Mouse (Mus musculus): ENCODE data around the gene Agap1. TPM values are rescaled to one million over a fixed set of nuclear protein-coding genes. Genes with fewer than 3 reads are reported as not detected.

Gene Agap1
- polyA plus RNA-seq, 1 experiment from 2014 or later: 17.9 TPM

DNA sequence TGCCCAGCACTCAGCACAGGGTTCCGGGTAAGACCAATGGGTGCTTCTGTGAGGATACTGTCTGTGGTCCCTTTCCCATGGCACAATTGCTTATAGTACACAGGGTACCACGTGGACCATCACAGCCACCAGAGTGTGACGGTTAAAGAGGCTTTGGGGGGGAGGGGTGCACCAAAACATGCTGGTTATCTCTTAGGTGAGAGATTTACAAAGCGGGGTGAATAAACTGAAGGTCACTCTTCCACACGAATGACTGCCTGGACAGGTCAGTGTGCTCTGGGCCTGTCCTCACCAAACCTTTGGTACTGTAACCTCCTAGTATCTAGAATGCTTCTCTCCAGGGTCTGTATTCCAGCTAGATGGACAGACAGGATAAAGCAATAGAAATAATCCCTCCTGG is 441.2 kb downstream of the Agap1 start:
- Histone ChIP-seq H3K9ac (ENCODE audit: low read length) (no peak overlapping the region), H3K9me3 (ENCODE audit: control insufficient read depth, low read length) (no peaks in the 10 kb centered on the region), H3K36me3 (ENCODE audit: control insufficient read depth, insufficient read depth, low read length) (peaks cover 10% of the 10 kb centered on the region), H3K4me2 (ENCODE audit: low read length) (no peak overlapping the region), H3K4me1 (replicated peaks; ENCODE audit: control insufficient read depth, insufficient read depth, low read length) (no peaks in the 10 kb centered on the region; the same call in 1 of the 2 replicates), H3K27me3 (replicated peaks; ENCODE audit: control insufficient read depth, insufficient read depth, low read length) (no peaks in the 10 kb centered on the region), H3K4me3 (ENCODE audit: low read depth, low read length) (no peak overlapping the region), H3K27ac (ENCODE audit: low read depth) (no peak overlapping the region)
- WGBS: 76% methylated on average over 5 of the region's 5 CpGs
- DNase-seq (ENCODE audit: low spot score): no peak
- no peak for ATAC-seq (replicated peaks; ENCODE audit: low FRiP score, low TSS enrichment, low read depth)

DNA sequence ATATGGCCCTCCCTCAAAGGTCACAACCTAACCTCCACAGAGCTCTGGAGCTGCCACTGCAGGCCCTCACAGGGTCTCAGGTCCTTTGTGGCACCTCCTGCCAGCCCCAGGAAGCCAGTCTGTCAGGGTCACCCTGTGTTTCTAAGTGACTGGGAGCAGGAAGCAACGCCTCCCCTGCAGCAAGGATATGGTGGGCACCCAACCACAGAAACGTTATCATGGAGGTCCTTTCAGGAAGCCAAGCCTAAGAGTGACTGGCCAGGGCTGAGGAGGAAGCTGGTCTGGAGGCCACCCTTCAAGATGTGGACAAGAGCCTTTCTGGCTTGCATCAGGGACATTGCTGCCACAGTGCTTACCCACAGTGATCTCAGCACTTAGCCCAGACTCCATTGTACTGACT is 444.4 kb downstream of the Agap1 start:
- Histone ChIP-seq H3K36me3 (ENCODE audit: control insufficient read depth, insufficient read depth, low read length) (peaks cover 2% of the 10 kb centered on the region; the same call in 1 of the 2 replicates), H3K27ac (ENCODE audit: low read depth) (no peak overlapping the region)
- WGBS: 74% methylated on average over 2 of the region's 2 CpGs

DNA sequence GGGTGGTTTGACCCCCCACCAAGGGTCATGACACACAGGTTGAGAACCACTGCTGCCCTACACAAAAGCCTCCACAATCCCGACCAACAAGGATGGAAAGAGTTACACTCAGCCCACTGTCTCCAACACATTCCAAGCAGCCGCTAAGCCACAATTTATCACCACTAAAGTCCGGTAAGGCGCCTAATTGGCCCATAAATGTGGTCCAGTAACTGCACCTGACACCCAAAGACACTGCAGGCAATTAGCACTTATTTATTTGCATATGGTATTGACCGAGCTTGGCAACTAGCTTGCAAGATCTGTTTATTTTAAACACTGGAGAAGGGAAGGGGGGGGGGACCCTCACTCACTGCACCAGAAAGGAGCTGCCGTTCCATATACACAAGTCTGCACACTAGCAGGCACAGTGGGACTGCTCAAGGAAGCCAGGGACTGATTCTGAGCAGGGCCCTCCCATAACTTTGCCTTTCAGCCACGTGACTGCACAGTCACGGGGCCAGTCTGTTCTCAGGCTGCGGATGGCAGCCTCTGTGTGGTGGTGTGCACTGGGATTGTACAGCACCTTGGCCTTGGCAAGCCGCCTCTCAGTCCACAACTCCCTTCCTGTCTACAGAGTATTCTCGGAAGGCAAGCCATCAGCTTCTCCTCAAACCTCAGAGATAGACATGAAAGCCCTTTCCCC is 445.3 kb downstream of the Agap1 start:
- Histone ChIP-seq H3K4me2 (ENCODE audit: low read length) (no peak overlapping the region), H3K4me3 (ENCODE audit: low read depth, low read length) (no peak overlapping the region), H3K27ac (ENCODE audit: low read depth) (no peak overlapping the region), H3K9ac (ENCODE audit: low read length) (no peak overlapping the region), H3K9me3 (ENCODE audit: control insufficient read depth, low read length) (no peaks in the 10 kb centered on the region), H3K4me1 (replicated peaks; ENCODE audit: control insufficient read depth, insufficient read depth, low read length) (no peaks in the 10 kb centered on the region; the same call in 1 of the 2 replicates), H3K36me3 (ENCODE audit: control insufficient read depth, insufficient read depth, low read length) (peaks cover 2% of the 10 kb centered on the region; the same call in 1 of the 2 replicates), H3K27me3 (replicated peaks; ENCODE audit: control insufficient read depth, insufficient read depth, low read length) (no peaks in the 10 kb centered on the region)
- DNase-seq (ENCODE audit: low spot score) (no peak), ATAC-seq (replicated peaks; ENCODE audit: low FRiP score, low TSS enrichment, low read depth) (no peak)
- 47% methylated on average over 11 of the region's 11 CpGs for WGBS

More for the DNA sequence above, 444.4 kb downstream of the Agap1 start:
- Histone ChIP-seq H3K4me1 (replicated peaks; ENCODE audit: control insufficient read depth, insufficient read depth, low read length) (no peaks in the 10 kb centered on the region; the same call in 1 of the 2 replicates), H3K4me2 (ENCODE audit: low read length) (no peak overlapping the region), H3K27me3 (replicated peaks; ENCODE audit: control insufficient read depth, insufficient read depth, low read length) (no peaks in the 10 kb centered on the region), H3K9me3 (ENCODE audit: control insufficient read depth, low read length) (no peaks in the 10 kb centered on the region), H3K9ac (ENCODE audit: low read length) (no peak overlapping the region), H3K4me3 (ENCODE audit: low read depth, low read length) (no peak overlapping the region)
- no peak for ATAC-seq (replicated peaks; ENCODE audit: low FRiP score, low TSS enrichment, low read depth)
- no peak for DNase-seq (ENCODE audit: low spot score)

DNA sequence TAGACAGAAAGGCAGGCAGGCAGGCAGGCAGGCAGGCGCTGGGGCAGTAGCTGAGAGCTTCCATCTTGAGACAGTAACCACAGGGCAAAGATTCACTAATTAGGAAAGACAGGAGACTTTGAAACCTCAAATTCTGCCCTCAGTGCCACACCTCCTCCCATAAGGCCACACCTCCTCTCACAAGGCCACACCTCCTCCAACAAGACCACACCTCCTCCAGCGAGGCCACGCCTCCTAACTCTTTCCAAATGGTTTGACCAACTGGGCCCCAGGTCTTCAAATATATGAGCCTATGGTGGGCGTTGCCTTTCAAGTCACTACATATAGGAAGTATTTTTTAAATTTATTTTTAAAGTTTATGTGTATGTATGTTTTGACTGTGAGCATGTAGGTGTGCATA is 446.8 kb downstream of the Agap1 start:
- no peaks in the 10 kb centered on the region for H3K4me1 ChIP-seq (replicated peaks; ENCODE audit: control insufficient read depth, insufficient read depth, low read length)
- H3K9ac ChIP-seq (ENCODE audit: low read length): no peak overlapping the region
- no peak overlapping the region for H3K4me2 ChIP-seq (ENCODE audit: low read length)
- no peak overlapping the region for H3K27ac ChIP-seq (ENCODE audit: low read depth)
- peaks cover 2% of the 10 kb centered on the region; the same call in 1 of the 2 replicates for H3K36me3 ChIP-seq (ENCODE audit: control insufficient read depth, insufficient read depth, low read length)
- WGBS: 81% methylated on average over 4 of the region's 4 CpGs
- H3K4me3 ChIP-seq (ENCODE audit: low read depth, low read length): no peak overlapping the region
- H3K27me3 ChIP-seq (replicated peaks; ENCODE audit: control insufficient read depth, insufficient read depth, low read length): no peaks in the 10 kb centered on the region
- no peak for ATAC-seq (replicated peaks; ENCODE audit: low FRiP score, low TSS enrichment, low read depth)
- H3K9me3 ChIP-seq (ENCODE audit: control insufficient read depth, low read length): 0 out of 2 replicates have a peak, but pooled peaks cover 2% of the 10 kb centered on the region
- no peak for DNase-seq (ENCODE audit: low spot score)

DNA sequence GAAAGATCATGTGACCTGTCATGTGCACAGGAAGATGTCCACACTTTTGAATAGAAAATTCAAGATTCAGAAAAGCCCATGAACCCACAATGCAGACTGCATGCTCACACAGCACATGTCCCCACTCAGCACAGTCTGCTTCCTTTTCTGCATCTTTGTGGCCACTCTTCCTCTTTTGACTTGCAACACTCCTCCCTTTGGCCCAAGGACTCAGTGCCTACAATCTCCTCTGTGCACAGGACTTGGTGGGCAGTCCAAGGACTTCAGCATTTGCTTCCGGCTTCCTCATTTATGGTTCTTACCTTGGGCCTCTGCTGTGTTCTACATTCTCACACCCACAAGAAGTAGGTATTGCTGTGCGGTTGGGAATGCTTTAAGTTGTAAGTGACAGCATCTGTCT is 447.6 kb downstream of the Agap1 start:
- Histone ChIP-seq H3K4me1 (replicated peaks; ENCODE audit: control insufficient read depth, insufficient read depth, low read length) (no peaks in the 10 kb centered on the region), H3K27me3 (replicated peaks; ENCODE audit: control insufficient read depth, insufficient read depth, low read length) (no peaks in the 10 kb centered on the region), H3K4me2 (ENCODE audit: low read length) (no peak overlapping the region), H3K4me3 (ENCODE audit: low read depth, low read length) (no peak overlapping the region), H3K9ac (ENCODE audit: low read length) (no peak overlapping the region), H3K9me3 (ENCODE audit: control insufficient read depth, low read length) (0 out of 2 replicates have a peak, but pooled peaks cover 4% of the 10 kb centered on the region), H3K27ac (ENCODE audit: low read depth) (no peak overlapping the region), H3K36me3 (ENCODE audit: control insufficient read depth, insufficient read depth, low read length) (peaks cover 2% of the 10 kb centered on the region; the same call in 1 of the 2 replicates)
- no peak for DNase-seq (ENCODE audit: low spot score)
- no peak for ATAC-seq (replicated peaks; ENCODE audit: low FRiP score, low TSS enrichment, low read depth)
- WGBS: 85% methylated on average over 2 of the region's 2 CpGs

DNA sequence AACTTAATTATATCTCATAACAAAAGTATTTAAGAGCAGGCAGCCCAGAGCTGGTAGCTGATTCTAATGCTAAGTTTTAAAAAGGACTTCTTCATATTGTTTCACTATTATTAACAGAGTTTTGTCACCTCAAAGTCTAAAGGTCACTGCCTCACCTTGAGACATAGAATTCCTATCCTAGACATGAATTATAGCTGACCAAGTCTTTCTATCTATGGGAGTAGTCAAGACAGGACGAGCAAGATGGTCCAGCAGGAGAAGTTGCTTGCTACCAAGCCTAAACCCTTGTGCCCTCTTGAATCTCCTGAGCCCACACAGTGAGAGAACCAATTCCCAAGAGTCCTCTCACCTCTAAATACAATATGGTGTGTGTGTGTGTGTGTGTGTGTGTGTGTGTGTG is 448.0 kb downstream of the Agap1 start:
- no peak for ATAC-seq (replicated peaks; ENCODE audit: low FRiP score, low TSS enrichment, low read depth)

DNA sequence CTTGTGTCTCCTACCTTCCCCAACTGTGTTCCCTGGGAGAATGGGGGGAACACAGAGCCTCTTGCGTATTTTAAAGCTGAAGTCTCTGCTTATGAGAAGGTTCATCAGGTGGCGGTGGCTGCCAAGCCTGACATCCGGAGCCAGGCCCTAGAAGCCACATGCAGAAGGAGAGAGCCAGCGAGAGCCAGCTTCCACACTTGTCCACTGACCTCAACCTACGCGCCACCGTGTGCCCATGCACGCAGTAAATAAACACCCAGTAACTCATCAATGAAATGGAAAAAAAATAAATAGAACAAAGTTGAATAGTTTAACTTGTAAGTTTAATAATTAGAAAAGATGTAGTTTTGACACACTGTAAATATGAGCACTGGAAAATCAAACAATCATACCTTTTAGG is 455.2 kb downstream of the Agap1 start:
- Histone ChIP-seq H3K27me3 (replicated peaks; ENCODE audit: control insufficient read depth, insufficient read depth, low read length) (no peaks in the 10 kb centered on the region), H3K4me3 (ENCODE audit: low read depth, low read length) (no peak overlapping the region), H3K27ac (ENCODE audit: low read depth) (no peak overlapping the region), H3K4me1 (replicated peaks; ENCODE audit: control insufficient read depth, insufficient read depth, low read length) (no peaks in the 10 kb centered on the region), H3K4me2 (ENCODE audit: low read length) (no peak overlapping the region), H3K9ac (ENCODE audit: low read length) (no peak overlapping the region), H3K36me3 (ENCODE audit: control insufficient read depth, insufficient read depth, low read length) (no peaks in the 10 kb centered on the region), H3K9me3 (ENCODE audit: control insufficient read depth, low read length) (0 out of 2 replicates have a peak, but pooled peaks cover 4% of the 10 kb centered on the region)
- no peak for DNase-seq (ENCODE audit: low spot score)
- WGBS: 83% methylated on average over 8 of the region's 8 CpGs
- no peak for ATAC-seq (replicated peaks; ENCODE audit: low FRiP score, low TSS enrichment, low read depth)

More for the DNA sequence above, 448.0 kb downstream of the Agap1 start:
- no peak overlapping the region for H3K9ac ChIP-seq (ENCODE audit: low read length)
- 76% methylated on average over 1 of the region's 1 CpGs for WGBS
- H3K27me3 ChIP-seq (replicated peaks; ENCODE audit: control insufficient read depth, insufficient read depth, low read length): no peaks in the 10 kb centered on the region
- H3K4me3 ChIP-seq (ENCODE audit: low read depth, low read length): no peak overlapping the region
- H3K27ac ChIP-seq (ENCODE audit: low read depth): no peak overlapping the region
- no peak overlapping the region for H3K4me2 ChIP-seq (ENCODE audit: low read length)
- H3K36me3 ChIP-seq (ENCODE audit: control insufficient read depth, insufficient read depth, low read length): no peaks in the 10 kb centered on the region
- no peak for DNase-seq (ENCODE audit: low spot score)
- no peaks in the 10 kb centered on the region for H3K4me1 ChIP-seq (replicated peaks; ENCODE audit: control insufficient read depth, insufficient read depth, low read length)
- 0 out of 2 replicates have a peak, but pooled peaks cover 4% of the 10 kb centered on the region for H3K9me3 ChIP-seq (ENCODE audit: control insufficient read depth, low read length)

DNA sequence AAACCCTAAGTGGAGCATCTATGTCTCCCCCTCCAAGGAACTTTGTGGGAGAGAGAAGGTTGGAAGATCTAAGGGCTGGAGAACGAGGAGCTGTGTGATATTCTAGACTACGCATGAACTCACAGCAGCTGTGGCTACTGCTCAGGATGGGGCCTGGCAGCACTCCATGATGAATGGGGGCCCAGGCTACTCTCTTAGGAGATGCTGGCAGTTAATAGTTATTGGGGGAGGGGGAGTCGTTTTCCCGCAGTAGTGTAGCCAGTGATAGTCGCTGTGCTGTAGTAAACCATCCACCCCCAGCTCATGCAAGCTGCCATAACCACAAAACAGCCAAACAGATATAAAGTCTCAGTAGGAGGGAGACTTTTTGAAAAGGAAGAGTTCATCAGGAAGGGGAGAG is 457.8 kb downstream of the Agap1 start:
- H3K4me1 ChIP-seq (replicated peaks; ENCODE audit: control insufficient read depth, insufficient read depth, low read length): no peaks in the 10 kb centered on the region
- 36% methylated on average over 5 of the region's 5 CpGs for WGBS

DNA sequence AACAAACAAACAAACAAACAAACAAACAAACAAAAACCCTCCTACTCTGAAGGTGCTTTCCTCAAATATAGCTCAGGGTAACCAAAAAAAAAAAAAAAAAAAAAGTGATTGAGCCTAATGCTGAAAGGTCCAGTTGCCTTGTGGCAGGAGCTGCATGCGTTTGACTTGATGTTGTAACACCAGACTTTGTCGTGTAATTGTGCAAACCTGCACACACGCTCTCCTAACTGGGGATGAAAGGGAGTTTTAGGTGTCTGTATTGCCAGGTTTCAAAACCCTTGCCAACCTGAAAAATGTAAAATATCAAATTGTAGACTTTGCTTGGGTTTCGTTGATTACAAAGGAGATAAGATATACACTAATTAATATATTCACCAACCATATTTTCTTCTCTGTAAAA is 459.0 kb downstream of the Agap1 start:
- Histone ChIP-seq H3K4me1 (replicated peaks; ENCODE audit: control insufficient read depth, insufficient read depth, low read length) (no peaks in the 10 kb centered on the region), H3K9ac (ENCODE audit: low read length) (no peak overlapping the region), H3K4me2 (ENCODE audit: low read length) (no peak overlapping the region), H3K27ac (ENCODE audit: low read depth) (no peak overlapping the region), H3K9me3 (ENCODE audit: control insufficient read depth, low read length) (no peaks in the 10 kb centered on the region), H3K27me3 (replicated peaks; ENCODE audit: control insufficient read depth, insufficient read depth, low read length) (peaks cover 15% of the 10 kb centered on the region), H3K36me3 (ENCODE audit: control insufficient read depth, insufficient read depth, low read length) (no peaks in the 10 kb centered on the region), H3K4me3 (ENCODE audit: low read depth, low read length) (no peak overlapping the region)
- DNase-seq (ENCODE audit: low spot score): no peak
- 78% methylated on average over 4 of the region's 4 CpGs for WGBS
- no peak for ATAC-seq (replicated peaks; ENCODE audit: low FRiP score, low TSS enrichment, low read depth)

More for the DNA sequence above, 457.8 kb downstream of the Agap1 start:
- H3K9ac ChIP-seq (ENCODE audit: low read length): no peak overlapping the region
- peaks cover 4% of the 10 kb centered on the region for H3K27me3 ChIP-seq (replicated peaks; ENCODE audit: control insufficient read depth, insufficient read depth, low read length)
- no peak overlapping the region for H3K4me3 ChIP-seq (ENCODE audit: low read depth, low read length)
- ATAC-seq (replicated peaks; ENCODE audit: low FRiP score, low TSS enrichment, low read depth) (no peak), DNase-seq (ENCODE audit: low spot score) (no peak)
- H3K9me3 ChIP-seq (ENCODE audit: control insufficient read depth, low read length): no peaks in the 10 kb centered on the region
- no peak overlapping the region for H3K4me2 ChIP-seq (ENCODE audit: low read length)
- no peak overlapping the region for H3K27ac ChIP-seq (ENCODE audit: low read depth)
- no peaks in the 10 kb centered on the region for H3K36me3 ChIP-seq (ENCODE audit: control insufficient read depth, insufficient read depth, low read length)

Measured in intestine, embryonic 14.5 days (tissue).